Mouse (Mus musculus) megakaryocyte, embryonic 14.5 days (primary cell): ENCODE results near the gene Gna13.

ENCODE experiments used
- FLI1 ChIP-seq: IDR thresholded peaks from 2 replicates; pipeline ENCODE4 v1.6.1; 2012; ENCODE audit warnings: low read length, inconsistent platforms, mixed read lengths
- GATA1 ChIP-seq: IDR thresholded peaks from 3 replicates; pipeline ENCODE4 v1.6.1; 2012; ENCODE audit warnings: mixed read lengths, low read length, inconsistent platforms, borderline replicate concordance

DNA sequence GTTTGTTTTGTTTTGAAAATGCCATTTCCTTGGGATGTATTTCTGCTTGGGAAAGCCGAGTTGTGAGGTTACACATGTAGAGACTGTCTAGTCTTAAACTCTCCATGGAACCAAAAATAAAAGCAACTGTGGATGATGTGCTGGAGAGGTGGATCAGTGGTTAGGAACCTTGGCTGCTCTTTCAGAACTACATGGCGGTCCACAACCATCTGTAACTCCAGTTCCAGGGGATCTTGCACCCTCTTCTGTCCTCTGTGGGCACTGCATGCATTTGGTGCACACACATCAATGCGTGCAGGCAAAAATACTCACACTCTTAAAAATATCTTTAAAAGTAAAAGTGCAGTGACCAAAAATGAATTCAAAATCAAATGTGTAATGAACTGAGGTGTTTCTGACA, 78.5 kb downstream of the Gna13 start:
- TF ChIP-seq FLI1 (no peak), GATA1 (no peak)
